Mouse (Mus musculus) adrenal gland, adult 2 months (tissue): ENCODE results near the gene Spred3. TPM values are rescaled to one million over a fixed set of nuclear protein-coding genes. Genes with fewer than 3 reads are reported as not detected.
"Not testable (repeated sequence)": the region's sequence is repeated elsewhere in the genome, so short reads cannot be mapped to it uniquely, and the experiment has no call there.

Source experiments
- DNase-seq: peaks from one replicate; pipeline ENCODE4 v3.0.0; 2021
- polyA plus RNA-seq: library from polyadenylated mRNA; depleted of rRNA; stranded (reverse); fragments of >200 nt; gene quantifications from 2 replicates; pipeline ENCODE4 v1.2.3, GENCODE M21; 2012
- total RNA-seq, 2 experiments: library from RNA; stranded (reverse); gene quantifications; 2 replicates each; pipeline ENCODE4 v1.2.3; 2021

Gene Spred3
- total and polyA plus RNA-seq, 3 experiments = 5.2 to 14.4 (median 7.4) TPM

- peak; percentile 90 for DNase-seq
Measured at GRCm38 (mm10) chr7:29169231-29170065, 763 bp downstream of the Spred3 start.

GRCm38 (mm10) chr7:29168791-29169230 lies 1.4 kb downstream of the Spred3 start:
- no peak for DNase-seq

GRCm38 (mm10) chr7:29168121-29168695 lies 2.0 kb downstream of the Spred3 start:
- no peak for DNase-seq

GRCm38 (mm10) chr7:29167656-29168055 lies 2.6 kb downstream of the Spred3 start:
- DNase-seq = no peak

- DNase-seq = peak; percentile 33
Measured at GRCm38 (mm10) chr7:29162750-29163525, 7.3 kb downstream of the Spred3 start.

- no peak for DNase-seq
Measured at GRCm38 (mm10) chr7:29162294-29162693, 7.9 kb downstream of the Spred3 start.

GRCm38 (mm10) chr7:29158264-29158663 lies 11.9 kb downstream of the Spred3 start:
- DNase-seq = no peak

GRCm38 (mm10) chr7:29155838-29156782 lies 14.1 kb downstream of the Spred3 start, which contains the start of gene Fam98c:
Gene Fam98c, minus strand, starts transcription at chr7:29156234.
- peak; percentile 91 for DNase-seq

- peak; percentile 94 for DNase-seq
Measured at GRCm38 (mm10) chr7:29155196-29155837, 14.9 kb downstream of the Spred3 start.

- DNase-seq = no peak
Measured at GRCm38 (mm10) chr7:29154018-29154720, 16.0 kb downstream of the Spred3 start.

GRCm38 (mm10) chr7:29151486-29151885 lies 18.7 kb downstream of the Spred3 start:
- DNase-seq = no peak

GRCm38 (mm10) chr7:29148771-29149170 lies 21.4 kb downstream of the Spred3 start:
- no peak for DNase-seq

GRCm38 (mm10) chr7:29146625-29147367 lies 23.4 kb downstream of the Spred3 start:
- DNase-seq = no peak

GRCm38 (mm10) chr7:29144006-29144405 lies 26.2 kb downstream of the Spred3 start:
- peak; percentile 38 for DNase-seq

GRCm38 (mm10) chr7:29141416-29141815 lies 28.8 kb downstream of the Spred3 start:
- DNase-seq = no peak

- DNase-seq = not testable (repeated sequence)
Measured at GRCm38 (mm10) chr7:29139237-29139636, 31.0 kb downstream of the Spred3 start.

GRCm38 (mm10) chr7:29137429-29137828 lies 32.8 kb downstream of the Spred3 start:
- peak; percentile 60 for DNase-seq

- DNase-seq = peak; percentile 25
Measured at GRCm38 (mm10) chr7:29134693-29135386, 35.4 kb downstream of the Spred3 start, which contains the start of gene Rasgrp4. Gene Rasgrp4, plus strand, starts transcription at chr7:29134851.

GRCm38 (mm10) chr7:29134230-29134629 lies 36.0 kb downstream of the Spred3 start:
- no peak for DNase-seq
